Mouse (Mus musculus): ENCODE measurements around the gene 9530053A07Rik. TPM values are rescaled to one million over a fixed set of nuclear protein-coding genes. Genes with fewer than 3 reads are reported as not detected.

The 9530053A07Rik gene
- polyA plus RNA-seq, 1 experiment from 2014 or later = 0.06 TPM

GRCm38 (mm10) chr7:28180890-28181289 lies 51.6 kb downstream of the 9530053A07Rik start:
- Histone ChIP-seq H3K4me1 (peaks cover 15% of the 10 kb centered on the region), H3K27ac (0 out of 2 replicates have a peak overlapping the region, but pooled peaks have one; percentile 10), H3K27me3 (ENCODE audit: insufficient read depth, poor library complexity, severe bottlenecking) (no peaks in the 10 kb centered on the region), H3K4me3 (peak overlapping the region; percentile 95), H3K9me3 (no peaks in the 10 kb centered on the region), H3K36me3 (peaks cover 79% of the 10 kb centered on the region)
- WGBS = 77% methylated on average over 5 of the region's 5 CpGs
- no peak for DNase-seq (ENCODE audit: low spot score)

GRCm38 (mm10) chr7:28181376-28181775 lies 52.1 kb downstream of the 9530053A07Rik start:
- H3K36me3 ChIP-seq = peaks cover 79% of the 10 kb centered on the region
- peak overlapping the region; percentile 95; the same call in 1 of the 2 replicates for H3K4me3 ChIP-seq
- WGBS = 95% methylated on average over 12 of the region's 12 CpGs

GRCm38 (mm10) chr7:28182320-28182719 lies 53.1 kb downstream of the 9530053A07Rik start:
- Histone ChIP-seq H3K27ac (no peak overlapping the region), H3K9me3 (no peaks in the 10 kb centered on the region), H3K27me3 (ENCODE audit: insufficient read depth, poor library complexity, severe bottlenecking) (no peaks in the 10 kb centered on the region), H3K36me3 (peaks cover 79% of the 10 kb centered on the region), H3K4me1 (peaks cover 15% of the 10 kb centered on the region), H3K4me3 (no peak overlapping the region)
- no peak for DNase-seq (ENCODE audit: low spot score)
- WGBS = 95% methylated on average over 22 of the region's 22 CpGs

More at GRCm38 (mm10) chr7:28181376-28181775, 52.1 kb downstream of the 9530053A07Rik start:
- no peaks in the 10 kb centered on the region for H3K27me3 ChIP-seq (ENCODE audit: insufficient read depth, poor library complexity, severe bottlenecking)
- no peak for DNase-seq (ENCODE audit: low spot score)
- 0 out of 2 replicates have a peak overlapping the region, but pooled peaks have one; percentile 10 for H3K27ac ChIP-seq
- peaks cover 15% of the 10 kb centered on the region for H3K4me1 ChIP-seq
- H3K9me3 ChIP-seq = no peaks in the 10 kb centered on the region

DNA sequence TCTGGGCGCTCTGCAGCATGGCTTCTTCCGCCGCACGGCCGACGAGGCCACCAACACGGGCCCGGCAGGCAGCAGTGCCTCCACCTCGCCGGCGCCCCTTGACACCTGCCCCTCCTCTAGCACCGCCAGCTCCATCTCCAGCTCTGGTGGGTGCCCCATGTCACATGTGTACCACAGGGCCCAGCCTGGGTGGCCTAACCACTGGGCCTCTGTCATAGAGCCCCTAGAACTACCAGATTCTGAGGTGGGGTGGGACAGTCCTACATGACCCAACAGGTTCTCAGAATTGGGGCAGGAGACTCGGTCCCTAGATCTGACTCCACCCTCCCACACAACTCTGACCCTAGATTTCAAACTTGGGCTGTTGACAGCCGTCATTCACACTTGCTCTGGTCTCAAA lies 56.6 kb downstream of the 9530053A07Rik start:
- Histone ChIP-seq H3K36me3 (peaks cover 98% of the 10 kb centered on the region), H3K4me3 (no peak overlapping the region), H3K4me1 (peaks cover 7% of the 10 kb centered on the region), H3K27ac (no peak overlapping the region), H3K27me3 (ENCODE audit: insufficient read depth, poor library complexity, severe bottlenecking) (no peaks in the 10 kb centered on the region), H3K9me3 (no peaks in the 10 kb centered on the region)
- 94% methylated on average over 14 of the region's 14 CpGs for WGBS
- DNase-seq (ENCODE audit: low spot score) = no peak

GRCm38 (mm10) chr7:28186631-28187030 lies 57.4 kb downstream of the 9530053A07Rik start:
- DNase-seq (ENCODE audit: low spot score) = no peak
- no peaks in the 10 kb centered on the region for H3K27me3 ChIP-seq (ENCODE audit: insufficient read depth, poor library complexity, severe bottlenecking)
- 90% methylated on average over 8 of the region's 8 CpGs for WGBS
- H3K36me3 ChIP-seq = peaks cover 99% of the 10 kb centered on the region
- H3K9me3 ChIP-seq = no peaks in the 10 kb centered on the region
- no peak overlapping the region for H3K27ac ChIP-seq
- H3K4me1 ChIP-seq = no peaks in the 10 kb centered on the region
- no peak overlapping the region for H3K4me3 ChIP-seq

DNA sequence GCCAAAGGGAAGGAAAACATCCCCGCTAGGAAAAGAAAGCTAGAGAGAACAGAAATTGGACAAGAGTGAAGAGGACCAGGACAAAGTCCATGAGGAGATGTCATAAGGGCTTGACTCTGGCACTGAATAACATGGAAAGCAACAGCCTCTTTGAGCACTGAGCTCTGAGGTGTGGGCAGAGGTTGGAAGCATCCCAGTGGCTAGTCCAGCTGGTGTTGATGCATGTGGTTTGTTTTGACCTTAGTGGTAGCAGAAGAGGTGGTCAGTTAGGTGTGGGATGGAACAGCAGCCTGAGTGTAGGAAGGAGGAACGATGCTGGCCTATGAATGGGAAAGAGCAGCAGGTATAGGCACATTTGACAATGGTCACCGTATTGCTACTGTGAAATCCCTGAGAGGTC lies 62.2 kb downstream of the 9530053A07Rik start:
- Histone ChIP-seq H3K36me3 (peaks cover 85% of the 10 kb centered on the region), H3K4me3 (no peak overlapping the region), H3K27ac (no peak overlapping the region), H3K4me1 (no peaks in the 10 kb centered on the region), H3K9me3 (no peaks in the 10 kb centered on the region), H3K27me3 (ENCODE audit: insufficient read depth, poor library complexity, severe bottlenecking) (no peaks in the 10 kb centered on the region)
- no peak for DNase-seq (ENCODE audit: low spot score)
- WGBS = 93% methylated on average over 3 of the region's 3 CpGs

DNA sequence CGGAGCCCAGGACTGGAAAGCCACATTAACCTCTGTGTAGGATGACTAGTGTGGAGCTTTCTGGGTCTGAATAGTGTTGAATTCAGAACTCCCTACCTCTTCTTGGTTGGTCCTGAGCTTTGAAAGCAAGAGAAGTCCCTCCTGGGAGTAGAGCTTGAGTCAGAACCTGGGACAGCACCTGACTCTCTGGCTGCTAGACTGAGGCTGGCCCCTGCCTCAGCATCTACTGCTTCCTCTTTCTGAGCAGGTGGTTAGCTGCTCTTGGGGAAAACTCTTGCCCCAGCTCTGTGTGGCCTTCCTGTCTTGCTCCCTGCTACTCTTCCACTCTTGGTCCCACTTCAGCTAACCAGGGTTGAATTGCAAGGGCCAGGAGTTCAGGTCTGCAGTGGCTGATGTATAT lies 62.6 kb downstream of the 9530053A07Rik start:
- Histone ChIP-seq H3K4me3 (no peak overlapping the region), H3K4me1 (no peaks in the 10 kb centered on the region), H3K9me3 (no peaks in the 10 kb centered on the region), H3K36me3 (peaks cover 84% of the 10 kb centered on the region), H3K27me3 (ENCODE audit: insufficient read depth, poor library complexity, severe bottlenecking) (no peaks in the 10 kb centered on the region), H3K27ac (no peak overlapping the region)
- DNase-seq (ENCODE audit: low spot score) = no peak
- 95% methylated on average over 1 of the region's 1 CpGs for WGBS

GRCm38 (mm10) chr7:28195414-28196098 lies 66.3 kb downstream of the 9530053A07Rik start:
- peaks cover 57% of the 10 kb centered on the region for H3K36me3 ChIP-seq
- 83% methylated on average over 5 of the region's 5 CpGs for WGBS
- H3K27me3 ChIP-seq (ENCODE audit: insufficient read depth, poor library complexity, severe bottlenecking) = no peaks in the 10 kb centered on the region
- H3K9me3 ChIP-seq = no peaks in the 10 kb centered on the region
- no peak overlapping the region for H3K27ac ChIP-seq
- no peak for DNase-seq (ENCODE audit: low spot score)
- H3K4me3 ChIP-seq = no peak overlapping the region
- no peaks in the 10 kb centered on the region for H3K4me1 ChIP-seq

- WGBS = 86% methylated on average over 14 of the region's 14 CpGs
- Histone ChIP-seq H3K4me3 (no peak overlapping the region), H3K27ac (no peak overlapping the region), H3K36me3 (peaks cover 47% of the 10 kb centered on the region), H3K4me1 (no peaks in the 10 kb centered on the region), H3K27me3 (ENCODE audit: insufficient read depth, poor library complexity, severe bottlenecking) (no peaks in the 10 kb centered on the region), H3K9me3 (no peaks in the 10 kb centered on the region)
- no peak for DNase-seq (ENCODE audit: low spot score)
Measured at GRCm38 (mm10) chr7:28196528-28196927, 67.3 kb downstream of the 9530053A07Rik start.

DNA sequence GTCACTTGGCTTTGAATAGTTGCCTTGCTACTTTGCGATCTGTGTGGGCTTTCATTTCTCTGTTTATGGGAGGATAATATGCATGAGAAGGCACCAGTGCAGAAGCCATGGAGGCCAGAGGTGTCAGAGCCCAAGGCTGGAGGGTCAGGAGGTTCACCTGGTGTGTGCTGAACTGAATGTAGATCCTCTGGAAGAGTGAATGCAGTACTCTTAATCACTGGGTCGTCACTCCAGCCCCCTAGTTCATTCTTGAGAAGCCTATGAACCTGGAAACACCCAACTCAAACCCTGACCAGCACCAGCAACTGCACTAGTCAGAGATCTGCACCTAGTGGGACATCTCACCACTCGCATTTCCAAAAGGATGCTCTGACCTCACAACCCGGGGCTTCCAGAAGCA lies 69.8 kb downstream of the 9530053A07Rik start:
- WGBS = 70% methylated on average over 4 of the region's 4 CpGs

DNA sequence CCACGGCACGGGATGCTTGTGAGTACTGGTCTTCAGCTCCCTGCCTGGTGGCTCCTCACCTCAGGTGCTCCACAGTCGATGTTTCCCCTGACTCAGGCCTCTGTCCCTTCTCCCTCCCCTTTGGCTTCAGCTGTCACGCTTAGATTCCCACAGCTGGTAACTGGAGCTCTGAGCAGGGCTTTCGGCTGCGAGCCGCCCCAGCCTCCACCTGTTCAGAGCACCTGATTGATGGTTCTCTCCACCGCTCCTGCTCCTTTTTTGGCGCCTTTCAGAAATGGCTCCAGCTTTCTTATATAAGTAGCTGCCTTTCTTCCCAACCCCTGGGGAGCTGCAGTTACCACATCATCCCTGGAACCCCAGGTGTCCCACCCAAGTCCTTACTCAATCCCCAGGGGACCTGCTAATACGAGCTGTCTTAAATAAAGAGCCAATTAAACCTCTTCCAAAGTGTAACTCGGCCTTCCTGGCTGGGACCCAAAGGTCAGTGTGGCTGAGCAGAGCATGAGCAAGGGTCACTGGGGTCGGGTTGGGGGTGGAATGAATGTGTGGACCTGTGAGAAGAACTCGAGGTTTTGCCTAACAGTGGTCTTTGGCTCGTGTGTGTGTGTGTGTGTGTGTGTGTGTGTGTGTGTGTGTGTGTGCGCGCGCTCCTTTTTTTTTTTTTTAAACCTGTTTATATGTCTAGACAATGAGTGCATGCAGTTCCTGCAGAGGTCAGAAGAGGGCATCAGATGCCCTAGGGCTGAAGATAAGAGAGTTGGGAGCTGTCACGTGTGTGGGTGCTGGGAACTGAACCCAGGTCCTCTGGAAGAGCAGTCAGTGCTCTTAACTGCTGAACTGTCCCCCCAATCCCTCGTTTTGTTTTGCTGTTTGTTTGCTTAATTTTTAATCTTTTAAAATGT lies 74.2 kb downstream of the 9530053A07Rik start:
- Histone ChIP-seq H3K9me3 (no peaks in the 10 kb centered on the region), H3K4me3 (no peak overlapping the region), H3K27ac (no peak overlapping the region), H3K4me1 (no peaks in the 10 kb centered on the region), H3K27me3 (ENCODE audit: insufficient read depth, poor library complexity, severe bottlenecking) (no peaks in the 10 kb centered on the region), H3K36me3 (no peaks in the 10 kb centered on the region)
- WGBS = 56% methylated on average over 19 of the region's 19 CpGs
- no peak for DNase-seq (ENCODE audit: low spot score)

More for the DNA sequence above, 69.8 kb downstream of the 9530053A07Rik start:
- no peaks in the 10 kb centered on the region for H3K4me1 ChIP-seq
- H3K36me3 ChIP-seq = peaks cover 24% of the 10 kb centered on the region
- no peaks in the 10 kb centered on the region for H3K9me3 ChIP-seq
- H3K27ac ChIP-seq = no peak overlapping the region
- H3K27me3 ChIP-seq (ENCODE audit: insufficient read depth, poor library complexity, severe bottlenecking) = no peaks in the 10 kb centered on the region
- H3K4me3 ChIP-seq = no peak overlapping the region
- no peak for DNase-seq (ENCODE audit: low spot score)

DNA sequence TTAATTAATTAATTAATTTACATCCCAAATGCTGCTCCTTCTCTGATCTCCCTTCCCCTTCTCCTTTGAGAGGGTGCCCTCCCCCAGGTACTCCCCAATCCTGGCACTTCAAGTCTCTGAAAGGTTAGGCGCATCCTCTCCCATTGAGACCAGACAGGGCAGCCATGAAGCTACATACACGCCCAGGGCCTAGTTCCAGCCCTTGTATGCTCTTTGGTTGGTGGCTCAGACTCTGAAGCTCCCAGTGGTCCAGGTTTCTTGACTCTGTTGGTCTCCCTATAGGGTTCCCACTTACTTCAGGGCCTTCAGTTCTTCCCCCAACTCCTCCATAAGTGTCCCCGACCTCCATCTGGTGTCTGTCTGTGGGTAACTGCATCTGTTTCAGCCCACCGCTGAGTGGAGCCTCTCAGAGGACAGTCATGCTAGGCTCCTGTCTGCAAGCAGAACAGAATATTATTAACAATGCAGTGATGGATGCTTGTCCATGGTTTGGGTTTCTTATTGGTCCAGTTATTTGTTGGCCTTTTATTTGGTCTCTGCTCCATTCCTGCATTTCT lies 76.9 kb downstream of the 9530053A07Rik start:
- Histone ChIP-seq H3K4me1 (no peaks in the 10 kb centered on the region), H3K4me3 (no peak overlapping the region), H3K27me3 (ENCODE audit: insufficient read depth, poor library complexity, severe bottlenecking) (no peaks in the 10 kb centered on the region), H3K9me3 (no peaks in the 10 kb centered on the region), H3K27ac (no peak overlapping the region), H3K36me3 (no peaks in the 10 kb centered on the region)
- peak; percentile 68 for DNase-seq (ENCODE audit: low spot score)
- 73% methylated on average over 4 of the region's 4 CpGs for WGBS

All from heart, embryonic 10.5 days (tissue).